Mouse (Mus musculus) hindbrain, embryonic 11.5 days (tissue): ENCODE data around the gene Cerk. TPM values are rescaled to one million over a fixed set of nuclear protein-coding genes. Genes with fewer than 3 reads are reported as not detected.
A peak's percentile ranks its signal among the peaks of the same experiment; 100 is the strongest.

ENCODE experiments used
- ATAC-seq: fragments of 200-750 bp; cut with Nextera tagmentation; 2 replicates; pipeline ENCODE4 v1.8.0; 2017; ENCODE audit warnings: mild to moderate bottlenecking, moderate TSS enrichment, moderate library complexity; ENCODE audit not compliant: low FRiP score
- DNase-seq: peaks from one replicate; pipeline ENCODE4 v3.0.0-alpha.2; 2015; ENCODE audit warnings: low spot score
- H3K27ac ChIP-seq: fragments of 300-500 bp; sonication (generic); 2 replicates; pipeline ENCODE4 v1.5.1; 2014; ENCODE audit warnings: mild to moderate bottlenecking, low read depth, low read length
- H3K27me3 ChIP-seq: fragments of 300-500 bp; sonication (generic); 2 replicates; pipeline ENCODE4 v1.6.1; 2014; ENCODE audit warnings: mild to moderate bottlenecking, low read length, moderate library complexity, mixed read lengths; ENCODE audit not compliant: control insufficient read depth, insufficient read depth
- H3K36me3 ChIP-seq: fragments of 300-500 bp; sonication (generic); 2 replicates; pipeline ENCODE4 v1.6.1; 2014; ENCODE audit warnings: mild to moderate bottlenecking, low read length, moderate library complexity, mixed read lengths; ENCODE audit not compliant: control insufficient read depth, insufficient read depth
- H3K4me1 ChIP-seq: fragments of 300-500 bp; sonication (generic); replicated peaks from 2 replicates; pipeline ENCODE4 v1.6.1; 2014; ENCODE audit warnings: low read length, mixed read lengths; ENCODE audit not compliant: control insufficient read depth, insufficient read depth
- H3K4me2 ChIP-seq: fragments of 300-500 bp; sonication (generic); replicated peaks from 2 replicates; pipeline ENCODE4 v1.6.1; 2014; ENCODE audit warnings: mild to moderate bottlenecking, low read depth, low read length
- H3K4me3 ChIP-seq: fragments of 300-500 bp; sonication (generic); 2 replicates; pipeline ENCODE4 v1.5.1; 2014; ENCODE audit warnings: low read depth, low read length
- H3K9ac ChIP-seq: fragments of 300-500 bp; sonication (generic); 2 replicates; pipeline ENCODE4 v1.6.1; 2014; ENCODE audit warnings: low read depth, low read length
- H3K9me3 ChIP-seq: fragments of 300-500 bp; sonication (generic); 2 replicates; pipeline ENCODE4 v1.6.1; 2016; ENCODE audit warnings: low read length; ENCODE audit not compliant: control insufficient read depth
- WGBS: fragments of 180-500 bp; shearing (Covaris S2); extraction: QIAGEN DNeasy Blood & Tissue Kit; methylation state at CpG from one replicate; pipeline ENCODE4 v1.1.7; 2014; 5-methylcytosine and 5-hydroxymethylcytosine counted together
- polyA plus RNA-seq: library from polyadenylated mRNA; unstranded; fragments of >200 nt; fragmentation: Nextera tagmentation; extraction: Ambion mirVana; gene quantifications from 2 replicates; pipeline ENCODE4 v1.2.1, GENCODE M21; 2014

The Cerk gene
- polyA plus RNA-seq, 1 experiment from 2014 or later: 16.9 TPM

GRCm38 (mm10) chr15:86172526-86172925 is 13.4 kb downstream of the Cerk start:
- no peak overlapping the region for H3K27ac ChIP-seq
- no peak overlapping the region for H3K9ac ChIP-seq
- no peak overlapping the region for H3K4me3 ChIP-seq
- DNase-seq (no peak), ATAC-seq (no peak)
- no peaks in the 10 kb centered on the region for H3K9me3 ChIP-seq
- H3K4me1 ChIP-seq: peaks cover 4% of the 10 kb centered on the region; the same call in 1 of the 2 replicates
- no peak overlapping the region for H3K4me2 ChIP-seq
- no peaks in the 10 kb centered on the region for H3K36me3 ChIP-seq
- no peaks in the 10 kb centered on the region for H3K27me3 ChIP-seq
- 75% methylated on average over 6 of the region's 6 CpGs for WGBS

- ATAC-seq (no peak), DNase-seq (no peak)
- H3K4me2 ChIP-seq: no peak overlapping the region
- no peaks in the 10 kb centered on the region for H3K9me3 ChIP-seq
- no peaks in the 10 kb centered on the region for H3K36me3 ChIP-seq
- no peak overlapping the region for H3K9ac ChIP-seq
- H3K27ac ChIP-seq: no peak overlapping the region
- H3K4me3 ChIP-seq: no peak overlapping the region
- no peaks in the 10 kb centered on the region for H3K27me3 ChIP-seq
- WGBS: 73% methylated on average over 3 of the region's 3 CpGs
- H3K4me1 ChIP-seq: peaks cover 4% of the 10 kb centered on the region; the same call in 1 of the 2 replicates
Measured at GRCm38 (mm10) chr15:86172124-86172523, 13.8 kb downstream of the Cerk start.

- ATAC-seq (no peak), DNase-seq (no peak)
- Histone ChIP-seq H3K4me3 (no peak overlapping the region), H3K4me1 (peaks cover 4% of the 10 kb centered on the region; the same call in 1 of the 2 replicates), H3K9ac (no peak overlapping the region), H3K9me3 (no peaks in the 10 kb centered on the region), H3K27me3 (no peaks in the 10 kb centered on the region), H3K36me3 (no peaks in the 10 kb centered on the region), H3K27ac (no peak overlapping the region), H3K4me2 (no peak overlapping the region)
- 80% methylated on average over 12 of the region's 12 CpGs for WGBS
Measured at GRCm38 (mm10) chr15:86171316-86171715, 14.6 kb downstream of the Cerk start.

DNA sequence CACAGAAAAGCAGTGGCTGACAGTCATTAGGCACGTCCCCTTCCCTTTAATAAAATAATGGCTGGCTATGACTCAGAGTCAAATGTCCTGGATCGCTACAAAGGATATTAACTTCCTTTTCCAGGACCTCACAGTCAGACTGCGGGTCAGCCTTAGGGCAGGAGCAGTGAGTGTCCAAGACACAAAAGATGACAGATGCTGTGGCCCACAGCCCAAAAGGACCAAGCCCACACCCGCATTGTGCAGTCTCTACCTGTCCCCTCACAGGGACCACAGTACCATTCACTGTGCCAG is 16.2 kb downstream of the Cerk start:
- H3K27me3 ChIP-seq: no peaks in the 10 kb centered on the region
- DNase-seq (no peak), ATAC-seq (no peak)
- peaks cover 4% of the 10 kb centered on the region; the same call in 1 of the 2 replicates for H3K4me1 ChIP-seq
- H3K9ac ChIP-seq: no peak overlapping the region
- H3K27ac ChIP-seq: no peak overlapping the region
- 76% methylated on average over 4 of the region's 4 CpGs for WGBS
- no peak overlapping the region for H3K4me3 ChIP-seq
- H3K9me3 ChIP-seq: no peaks in the 10 kb centered on the region
- H3K4me2 ChIP-seq: no peak overlapping the region
- no peaks in the 10 kb centered on the region for H3K36me3 ChIP-seq

GRCm38 (mm10) chr15:86168941-86169816 is 16.8 kb downstream of the Cerk start:
- H3K27ac ChIP-seq: no peak overlapping the region
- no peak for ATAC-seq

GRCm38 (mm10) chr15:86168505-86168867 is 17.5 kb downstream of the Cerk start:
- H3K4me1 ChIP-seq: peaks cover 4% of the 10 kb centered on the region; the same call in 1 of the 2 replicates
- 39% methylated on average over 7 of the region's 7 CpGs for WGBS
- 0 out of 2 replicates have a peak, but pooled peaks cover 2% of the 10 kb centered on the region for H3K36me3 ChIP-seq
- no peak overlapping the region for H3K4me3 ChIP-seq
- H3K9ac ChIP-seq: 0 out of 2 replicates have a peak overlapping the region, but pooled peaks have one; percentile 19
- ATAC-seq (peak; percentile 49; the same call in 1 of the 2 replicates), DNase-seq (peak; percentile 40)
- no peaks in the 10 kb centered on the region for H3K9me3 ChIP-seq
- H3K27ac ChIP-seq: no peak overlapping the region
- H3K4me2 ChIP-seq: no peak overlapping the region
- H3K27me3 ChIP-seq: no peaks in the 10 kb centered on the region

More at GRCm38 (mm10) chr15:86168941-86169816, 16.8 kb downstream of the Cerk start:
- Histone ChIP-seq H3K9ac (no peak overlapping the region), H3K4me3 (no peak overlapping the region), H3K36me3 (no peaks in the 10 kb centered on the region), H3K9me3 (no peaks in the 10 kb centered on the region), H3K4me1 (peaks cover 4% of the 10 kb centered on the region; the same call in 1 of the 2 replicates), H3K27me3 (no peaks in the 10 kb centered on the region), H3K4me2 (no peak overlapping the region)
- 85% methylated on average over 12 of the region's 12 CpGs for WGBS
- no peak for DNase-seq

- WGBS: 81% methylated on average over 10 of the region's 10 CpGs
- H3K4me1 ChIP-seq: peaks cover 4% of the 10 kb centered on the region; the same call in 1 of the 2 replicates
- H3K9me3 ChIP-seq: no peaks in the 10 kb centered on the region
- no peaks in the 10 kb centered on the region for H3K27me3 ChIP-seq
- 0 out of 2 replicates have a peak, but pooled peaks cover 2% of the 10 kb centered on the region for H3K36me3 ChIP-seq
- H3K9ac ChIP-seq: no peak overlapping the region
- H3K4me2 ChIP-seq: no peak overlapping the region
- ATAC-seq (no peak), DNase-seq (no peak)
- H3K4me3 ChIP-seq: no peak overlapping the region
- H3K27ac ChIP-seq: no peak overlapping the region
Measured at GRCm38 (mm10) chr15:86167787-86168504, 18.0 kb downstream of the Cerk start.

GRCm38 (mm10) chr15:86167032-86167655 is 18.8 kb downstream of the Cerk start:
- no peaks in the 10 kb centered on the region for H3K9me3 ChIP-seq
- WGBS: 93% methylated on average over 7 of the region's 7 CpGs

More at GRCm38 (mm10) chr15:86167032-86167655, 18.8 kb downstream of the Cerk start:
- Histone ChIP-seq H3K4me1 (peaks cover 4% of the 10 kb centered on the region; the same call in 1 of the 2 replicates), H3K36me3 (0 out of 2 replicates have a peak, but pooled peaks cover 2% of the 10 kb centered on the region), H3K9ac (no peak overlapping the region), H3K27ac (no peak overlapping the region), H3K4me3 (no peak overlapping the region), H3K4me2 (no peak overlapping the region), H3K27me3 (no peaks in the 10 kb centered on the region)
- DNase-seq (no peak), ATAC-seq (no peak)
